Mouse (Mus musculus): ENCODE results near the gene Atg2b. TPM values are rescaled to one million over a fixed set of nuclear protein-coding genes. Genes with fewer than 3 reads are reported as not detected.

Atg2b gene
- polyA plus RNA-seq, 1 experiment from 2014 or later = 12.7 TPM

DNA sequence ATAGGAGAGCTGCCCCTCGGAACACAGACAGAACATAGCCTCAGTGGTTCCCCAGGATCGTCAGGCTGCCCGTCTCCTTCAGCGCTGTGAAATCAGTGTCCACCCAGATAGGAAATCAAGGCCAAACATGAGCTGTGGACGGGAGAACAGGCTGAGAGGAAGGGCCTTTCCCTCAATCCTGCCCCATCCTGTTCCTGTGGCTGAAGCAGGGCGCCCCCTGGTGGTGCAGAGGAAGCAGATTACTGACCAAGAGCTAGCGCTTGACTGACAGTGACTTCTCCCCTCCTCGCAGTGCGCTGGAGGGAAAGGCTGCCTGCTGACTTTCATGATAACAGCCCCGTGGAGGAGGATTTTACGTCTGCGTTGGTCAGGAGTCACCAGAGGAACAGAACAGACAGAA lies 100.2 kb downstream of the Atg2b start:
- H3K4me1 ChIP-seq = peaks cover 26% of the 10 kb centered on the region
- no peak overlapping the region for H3K9ac ChIP-seq

DNA sequence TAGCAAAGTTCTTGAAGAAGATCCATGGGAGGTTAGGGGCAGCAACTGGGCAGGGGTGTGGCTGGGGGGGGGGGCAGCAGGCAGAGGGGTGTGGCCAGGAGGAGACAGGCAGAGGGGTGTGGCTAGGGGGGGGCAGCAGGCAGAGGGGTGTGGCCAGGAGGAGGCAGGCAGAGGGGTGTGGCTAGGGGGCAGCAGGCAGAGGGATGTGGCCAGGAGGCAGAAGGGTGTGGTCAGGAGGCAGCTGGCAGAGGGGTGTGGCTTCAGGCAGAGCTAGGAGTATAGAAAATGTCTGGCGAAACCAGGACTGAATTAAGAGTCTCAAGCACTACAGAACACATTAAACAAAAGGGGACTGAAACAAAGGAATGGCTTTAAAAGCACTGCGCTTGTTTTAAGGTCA lies 101.5 kb downstream of the Atg2b start:
- peak; percentile 80 for ATAC-seq (replicated peaks; ENCODE audit: low FRiP score)
- no peak overlapping the region for H3K4me3 ChIP-seq (replicated peaks)
- H3K27ac ChIP-seq = no peak overlapping the region
- no peak overlapping the region for H3K4me2 ChIP-seq
- no peaks in the 10 kb centered on the region for H3K9me3 ChIP-seq (replicated peaks)
- peaks cover 3% of the 10 kb centered on the region for H3K27me3 ChIP-seq
- H3K9ac ChIP-seq = no peak overlapping the region
- no peaks in the 10 kb centered on the region for H3K36me3 ChIP-seq
- peaks cover 31% of the 10 kb centered on the region for H3K4me1 ChIP-seq
- 18% methylated on average over 2 of the region's 2 CpGs for WGBS

More for the DNA sequence above, 100.2 kb downstream of the Atg2b start:
- no peaks in the 10 kb centered on the region for H3K36me3 ChIP-seq
- peak; percentile 34; the same call in 1 of the 2 replicates for ATAC-seq (replicated peaks; ENCODE audit: low FRiP score)
- H3K4me2 ChIP-seq = no peak overlapping the region
- 15% methylated on average over 11 of the region's 12 CpGs for WGBS
- peaks cover 3% of the 10 kb centered on the region for H3K27me3 ChIP-seq
- H3K4me3 ChIP-seq (replicated peaks) = no peak overlapping the region
- no peaks in the 10 kb centered on the region for H3K9me3 ChIP-seq (replicated peaks)
- H3K27ac ChIP-seq = no peak overlapping the region

DNA sequence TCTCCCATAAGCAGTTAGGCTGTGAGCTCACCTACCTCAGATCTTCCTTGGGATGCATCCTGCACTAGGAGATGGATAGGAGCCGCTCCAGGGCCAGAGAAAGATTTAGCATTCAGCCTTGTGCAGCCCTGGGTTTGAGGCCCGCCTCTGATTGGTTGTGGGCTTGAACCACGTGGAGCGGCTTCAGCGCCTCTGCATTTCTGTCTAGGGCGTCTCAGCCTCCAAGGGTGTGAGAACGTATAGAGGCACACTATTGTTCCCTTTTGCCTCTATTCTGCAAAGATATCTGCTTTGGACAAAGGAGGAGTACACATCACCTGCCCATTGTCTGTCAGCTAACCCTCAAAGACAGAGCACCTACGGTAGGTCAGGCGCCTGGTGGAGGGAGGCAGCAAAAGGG lies 102.5 kb downstream of the Atg2b start:
- no peaks in the 10 kb centered on the region for H3K36me3 ChIP-seq
- no peak for ATAC-seq (replicated peaks; ENCODE audit: low FRiP score)
- no peak overlapping the region for H3K27ac ChIP-seq
- H3K9me3 ChIP-seq (replicated peaks) = no peaks in the 10 kb centered on the region
- H3K4me3 ChIP-seq (replicated peaks) = no peak overlapping the region
- H3K4me2 ChIP-seq = no peak overlapping the region
- peaks cover 3% of the 10 kb centered on the region for H3K27me3 ChIP-seq
- H3K9ac ChIP-seq = no peak overlapping the region
- peaks cover 31% of the 10 kb centered on the region for H3K4me1 ChIP-seq
- 64% methylated on average over 9 of the region's 9 CpGs for WGBS

DNA sequence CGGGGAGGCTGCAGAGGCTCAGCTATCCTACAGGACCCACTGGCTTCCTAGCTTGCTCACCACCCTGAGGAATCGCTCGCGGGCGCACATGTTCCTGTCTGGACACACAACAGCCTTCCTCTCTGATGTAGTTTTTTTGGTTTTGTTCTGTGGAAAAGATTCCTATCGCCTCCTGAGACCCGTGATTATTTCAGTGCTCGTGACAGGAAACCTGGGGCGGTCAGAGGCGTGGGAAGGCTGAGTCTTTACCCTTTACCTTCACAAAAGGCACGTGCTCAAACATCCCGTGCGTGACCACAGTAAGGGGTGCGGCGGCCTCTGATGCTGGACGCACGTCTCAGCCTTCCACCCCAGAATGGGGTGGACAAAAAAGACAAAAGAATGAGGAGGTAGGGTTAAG lies 104.5 kb downstream of the Atg2b start:
- H3K4me3 ChIP-seq (replicated peaks) = no peak overlapping the region
- H3K9ac ChIP-seq = no peak overlapping the region
- no peak overlapping the region for H3K4me2 ChIP-seq
- H3K27me3 ChIP-seq = no peaks in the 10 kb centered on the region
- no peak for ATAC-seq (replicated peaks; ENCODE audit: low FRiP score)
- H3K4me1 ChIP-seq = peaks cover 31% of the 10 kb centered on the region
- no peak overlapping the region for H3K27ac ChIP-seq
- no peaks in the 10 kb centered on the region for H3K9me3 ChIP-seq (replicated peaks)
- no peaks in the 10 kb centered on the region for H3K36me3 ChIP-seq
- 69% methylated on average over 17 of the region's 17 CpGs for WGBS

DNA sequence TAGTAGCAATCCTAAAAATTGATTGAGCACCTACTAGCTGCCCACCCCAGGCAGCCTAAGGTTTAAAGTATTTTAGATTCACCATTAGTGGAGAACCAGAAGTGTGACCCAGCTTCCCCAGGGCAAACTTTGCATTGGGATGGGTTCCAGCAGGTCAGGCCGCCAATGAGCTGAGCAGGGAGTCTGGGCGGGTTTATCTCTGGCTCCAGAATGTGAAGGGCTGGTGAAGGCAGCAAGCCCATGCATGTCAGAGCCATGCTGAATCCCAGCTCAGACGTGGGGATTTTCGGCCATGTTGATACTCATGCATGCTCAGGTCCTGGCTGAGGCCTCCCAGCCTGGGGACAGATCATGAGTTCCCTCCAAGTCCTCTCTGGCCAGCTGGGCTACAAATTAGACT lies 110.7 kb downstream of the Atg2b start:
- no peaks in the 10 kb centered on the region for H3K36me3 ChIP-seq
- H3K4me2 ChIP-seq = no peak overlapping the region
- H3K27ac ChIP-seq = no peak overlapping the region
- H3K9ac ChIP-seq = no peak overlapping the region
- ATAC-seq (replicated peaks; ENCODE audit: low FRiP score) = no peak
- 93% methylated on average over 4 of the region's 4 CpGs for WGBS
- no peaks in the 10 kb centered on the region for H3K9me3 ChIP-seq (replicated peaks)
- 0 out of 2 replicates have a peak, but pooled peaks cover under 1% of the 10 kb centered on the region for H3K4me1 ChIP-seq
- no peak overlapping the region for H3K4me3 ChIP-seq (replicated peaks)
- no peaks in the 10 kb centered on the region for H3K27me3 ChIP-seq

DNA sequence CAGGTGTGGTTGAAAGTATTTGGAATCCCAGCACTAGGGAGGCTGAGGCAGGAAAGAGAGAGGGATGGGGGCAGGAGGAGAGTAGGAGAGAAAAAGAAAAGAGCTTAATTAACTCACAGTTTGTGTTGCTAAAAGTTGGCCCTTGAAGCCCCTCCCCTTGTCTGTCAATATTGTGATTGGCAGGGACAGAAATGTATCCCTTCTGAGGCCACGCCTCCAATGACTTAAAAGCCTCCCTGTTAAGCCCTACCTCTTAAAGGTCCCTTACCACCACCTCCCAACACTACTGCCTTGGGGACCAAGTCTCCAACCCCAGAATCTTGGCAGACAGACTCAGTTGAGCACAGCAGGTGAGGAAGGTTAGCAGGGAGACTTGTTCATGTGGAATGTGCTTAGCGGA lies 112.4 kb downstream of the Atg2b start:
- Histone ChIP-seq H3K4me2 (no peak overlapping the region), H3K9me3 (replicated peaks) (no peaks in the 10 kb centered on the region), H3K36me3 (no peaks in the 10 kb centered on the region), H3K27ac (no peak overlapping the region), H3K4me3 (replicated peaks) (no peak overlapping the region), H3K4me1 (no peaks in the 10 kb centered on the region), H3K9ac (no peak overlapping the region), H3K27me3 (no peaks in the 10 kb centered on the region)
- ATAC-seq (replicated peaks; ENCODE audit: low FRiP score) = no peak
- 77% methylated on average over 2 of the region's 2 CpGs for WGBS

DNA sequence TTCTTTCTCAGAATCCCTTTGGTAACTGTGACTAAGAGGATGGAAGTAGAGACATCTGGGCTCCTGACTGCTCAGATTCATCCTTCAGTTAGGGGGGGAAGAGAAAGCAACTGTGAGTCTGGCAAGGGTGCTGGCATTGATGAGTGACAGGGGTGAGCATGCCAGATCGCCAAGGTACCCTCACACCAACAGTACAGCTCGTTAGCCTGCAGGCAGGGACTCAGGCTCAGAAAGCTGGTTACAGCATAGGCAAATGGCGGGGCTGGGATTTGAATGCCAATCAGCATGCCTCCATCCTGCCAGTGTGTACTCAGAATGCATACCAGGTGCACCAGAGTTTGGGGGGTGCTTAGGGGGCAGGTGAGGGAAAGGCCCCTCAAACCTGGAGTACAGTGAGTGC lies 113.1 kb downstream of the Atg2b start:
- ATAC-seq (replicated peaks; ENCODE audit: low FRiP score) = no peak

More for the DNA sequence above, 113.1 kb downstream of the Atg2b start:
- no peaks in the 10 kb centered on the region for H3K36me3 ChIP-seq
- no peaks in the 10 kb centered on the region for H3K4me1 ChIP-seq
- 82% methylated on average over 3 of the region's 3 CpGs for WGBS
- H3K4me3 ChIP-seq (replicated peaks) = no peak overlapping the region
- H3K27ac ChIP-seq = no peak overlapping the region
- H3K4me2 ChIP-seq = no peak overlapping the region
- H3K27me3 ChIP-seq = no peaks in the 10 kb centered on the region
- H3K9ac ChIP-seq = no peak overlapping the region
- peaks cover 6% of the 10 kb centered on the region; the same call in 1 of the 2 replicates for H3K9me3 ChIP-seq (replicated peaks)

Other genes with a start within 250 kb of the Atg2b start
- 1.4 and 1.7 TPM in 2 replicates for gene D430019H16Rik, start 231.4 kb downstream of the Atg2b start, polyA plus RNA-seq (2015; fragmentation: Nextera tagmentation; extraction: Ambion mirVana)
- gene Bdkrb2, start 122.0 kb downstream of the Atg2b start, polyA plus RNA-seq (2015; fragmentation: Nextera tagmentation; extraction: Ambion mirVana) = 1.1 and 1.6 TPM in 2 replicates
- 0.12 TPM in 1 of 2 replicates, not detected in the other for gene Bdkrb1, start 82.1 kb downstream of the Atg2b start, polyA plus RNA-seq (2015; fragmentation: Nextera tagmentation; extraction: Ambion mirVana)
- 26.8 and 28.4 TPM in 2 replicates for gene Gskip, start 382 bp downstream of the Atg2b start, polyA plus RNA-seq (2015; fragmentation: Nextera tagmentation; extraction: Ambion mirVana)
- gene Ak7, start 20.8 kb upstream of the Atg2b start, polyA plus RNA-seq (2015; fragmentation: Nextera tagmentation; extraction: Ambion mirVana) = 0.62 and 0.68 TPM in 2 replicates
- 209 and 228 TPM in 2 replicates for gene Papola, start 99.5 kb upstream of the Atg2b start, polyA plus RNA-seq (2015; fragmentation: Nextera tagmentation; extraction: Ambion mirVana)